Mouse (Mus musculus) layer of hippocampus, postnatal 14 days (tissue): Measurements from ENCODE around the gene Degs1. TPM values are rescaled to one million over a fixed set of nuclear protein-coding genes. Genes with fewer than 3 reads are reported as not detected.

Experiments
- DNase-seq, 2 experiments: peaks; one replicate each; pipeline ENCODE4 v3.0.0; 2021 to 2022; ENCODE audit warnings: low spot score in 2 of 2, mixed read lengths in 1 of 2
- total RNA-seq, 2 experiments: library from RNA; stranded (reverse); gene quantifications; 2 replicates each; pipeline ENCODE4 v1.2.3; 2021

Gene Degs1
- total RNA-seq, 2 experiments from 2014 or later = 80.8 to 93.6 TPM

DNA sequence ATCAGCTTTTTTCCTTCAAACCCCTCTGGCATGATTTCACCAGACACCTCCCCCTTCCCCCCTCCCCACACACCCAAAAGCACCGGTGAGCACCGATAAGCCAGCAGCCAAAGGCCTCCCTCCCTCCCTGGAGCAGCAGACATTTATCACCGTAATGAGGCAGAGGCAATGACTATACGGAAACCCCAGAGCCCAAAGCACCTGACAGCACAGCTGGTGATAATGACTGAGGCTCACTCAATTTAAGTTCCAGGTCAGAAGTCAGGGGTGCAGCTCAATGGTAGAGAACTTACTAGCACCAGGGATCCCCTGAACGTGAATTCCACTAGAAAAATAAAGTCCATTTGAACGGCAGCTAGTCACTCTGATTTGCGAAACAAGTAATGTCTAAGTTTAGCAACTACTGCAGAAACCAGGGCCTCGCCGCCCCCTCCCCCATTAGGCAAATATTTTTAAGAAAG is 1.3 kb downstream of the Degs1 start:
- no peak for DNase-seq

- DNase-seq = no peak
Measured at GRCm38 (mm10) chr1:182280577-182280976, 2.0 kb downstream of the Degs1 start.

- no peak for DNase-seq
Measured at GRCm38 (mm10) chr1:182280046-182280445, 2.6 kb downstream of the Degs1 start.

DNA sequence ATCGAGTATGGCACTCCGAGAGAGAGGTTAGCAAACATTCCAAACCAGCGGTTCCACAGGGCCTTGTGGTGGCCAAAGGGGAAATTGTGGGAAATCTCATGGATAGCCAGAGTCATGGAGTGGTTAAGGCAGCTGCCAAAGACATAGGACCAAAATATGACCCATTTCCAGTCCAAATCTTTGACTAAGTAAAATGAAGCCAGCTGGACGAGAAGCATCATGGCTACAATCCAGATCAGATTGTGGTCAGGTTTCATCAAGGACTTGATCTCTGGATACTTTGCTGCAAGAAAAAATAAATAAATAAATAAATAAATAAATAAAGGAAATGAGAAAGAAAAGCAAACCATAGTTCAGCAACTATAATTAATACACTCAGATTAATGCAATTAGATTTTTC is 3.2 kb downstream of the Degs1 start:
- DNase-seq = no peak

DNA sequence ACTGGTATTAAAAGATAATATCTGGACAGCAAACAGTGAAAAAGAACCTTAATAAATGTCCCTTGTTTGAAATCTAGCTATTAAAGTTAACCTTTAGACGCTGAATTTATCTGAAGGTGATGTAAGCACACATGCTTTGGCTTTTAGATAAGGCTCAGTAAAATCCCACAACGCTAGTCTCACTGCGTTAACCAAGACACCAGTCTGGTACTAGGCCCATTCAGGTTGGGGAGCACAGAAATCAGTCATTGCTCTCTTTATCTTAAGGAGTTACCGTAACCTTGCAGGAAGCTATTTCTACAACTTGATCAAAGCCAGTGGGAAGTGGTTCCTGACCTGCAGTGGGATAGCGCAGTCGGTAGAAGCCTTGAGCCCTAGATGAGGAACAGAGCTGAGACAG is 7.5 kb downstream of the Degs1 start:
- no peak for DNase-seq

DNA sequence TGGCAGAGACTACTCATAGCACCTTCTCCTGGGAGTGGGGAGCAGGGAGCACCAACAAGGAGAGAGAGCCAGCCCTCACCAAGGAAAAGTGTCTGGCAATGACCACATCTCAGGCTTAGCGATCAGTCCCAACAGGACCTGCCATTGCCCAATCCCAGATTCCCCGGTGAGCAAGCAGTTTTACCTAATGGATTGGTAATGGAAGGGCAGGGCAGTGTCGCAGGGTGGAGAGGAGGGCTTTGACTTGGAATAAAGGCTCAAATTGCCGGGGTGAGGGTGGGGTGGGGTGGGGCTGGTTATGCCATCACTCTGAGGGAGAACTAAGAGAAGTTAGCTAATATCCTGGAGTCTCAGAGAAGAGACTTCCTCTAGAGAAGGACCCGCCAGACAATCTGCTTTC is 11.0 kb downstream of the Degs1 start:
- no peak for DNase-seq

GRCm38 (mm10) chr1:182271130-182271529 is 11.5 kb downstream of the Degs1 start:
- no peak for DNase-seq

GRCm38 (mm10) chr1:182268317-182268716 is 14.3 kb downstream of the Degs1 start:
- DNase-seq = no peak

DNA sequence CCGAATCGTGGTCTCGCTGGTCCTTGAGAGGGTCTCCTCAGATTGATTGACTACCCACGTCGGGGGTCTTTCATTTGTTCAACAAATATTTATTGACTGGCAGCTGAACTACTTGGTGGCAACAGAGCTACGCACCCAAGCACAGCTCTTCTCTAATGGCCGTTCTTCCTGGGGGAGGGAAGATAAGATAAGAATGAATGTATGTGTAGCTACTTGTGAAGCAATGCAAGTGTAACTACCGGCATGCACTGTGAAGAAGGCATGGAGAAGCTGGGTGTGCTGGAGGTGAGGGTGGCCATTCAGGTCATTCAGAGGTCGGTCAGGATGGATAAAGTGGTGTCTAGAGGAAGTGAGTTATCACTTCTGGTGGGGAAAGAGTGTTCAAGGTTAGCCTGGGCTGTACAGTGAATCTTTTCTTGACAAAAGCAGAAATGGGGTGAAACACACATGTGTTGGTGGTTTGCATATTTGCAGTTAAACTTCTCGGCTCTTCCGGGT is 16.5 kb downstream of the Degs1 start:
- DNase-seq = no peak

GRCm38 (mm10) chr1:182256041-182256680 is 26.4 kb downstream of the Degs1 start:
- DNase-seq = no peak

DNA sequence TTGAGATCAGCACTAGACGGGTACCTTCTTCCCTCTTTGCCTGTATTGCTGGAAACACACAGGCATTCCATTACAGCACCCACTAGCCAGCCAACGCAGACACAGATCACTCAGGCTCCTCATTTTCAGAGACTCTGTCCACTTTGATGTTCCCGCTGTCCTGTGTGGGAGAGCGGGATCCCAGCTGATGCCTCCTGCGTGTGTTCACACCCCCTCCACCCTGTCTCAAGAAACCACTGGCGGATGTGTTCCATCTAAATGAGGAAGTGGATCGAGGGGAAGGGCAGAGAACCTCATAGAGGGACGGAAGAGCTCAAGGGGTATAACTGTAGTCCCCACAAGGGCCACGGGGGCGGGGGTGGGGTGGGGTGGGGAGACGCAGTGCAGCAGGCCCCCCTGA is 27.6 kb downstream of the Degs1 start:
- DNase-seq = no peak

- no peak for DNase-seq
Measured at GRCm38 (mm10) chr1:182254618-182255017, 28.0 kb downstream of the Degs1 start.

DNA sequence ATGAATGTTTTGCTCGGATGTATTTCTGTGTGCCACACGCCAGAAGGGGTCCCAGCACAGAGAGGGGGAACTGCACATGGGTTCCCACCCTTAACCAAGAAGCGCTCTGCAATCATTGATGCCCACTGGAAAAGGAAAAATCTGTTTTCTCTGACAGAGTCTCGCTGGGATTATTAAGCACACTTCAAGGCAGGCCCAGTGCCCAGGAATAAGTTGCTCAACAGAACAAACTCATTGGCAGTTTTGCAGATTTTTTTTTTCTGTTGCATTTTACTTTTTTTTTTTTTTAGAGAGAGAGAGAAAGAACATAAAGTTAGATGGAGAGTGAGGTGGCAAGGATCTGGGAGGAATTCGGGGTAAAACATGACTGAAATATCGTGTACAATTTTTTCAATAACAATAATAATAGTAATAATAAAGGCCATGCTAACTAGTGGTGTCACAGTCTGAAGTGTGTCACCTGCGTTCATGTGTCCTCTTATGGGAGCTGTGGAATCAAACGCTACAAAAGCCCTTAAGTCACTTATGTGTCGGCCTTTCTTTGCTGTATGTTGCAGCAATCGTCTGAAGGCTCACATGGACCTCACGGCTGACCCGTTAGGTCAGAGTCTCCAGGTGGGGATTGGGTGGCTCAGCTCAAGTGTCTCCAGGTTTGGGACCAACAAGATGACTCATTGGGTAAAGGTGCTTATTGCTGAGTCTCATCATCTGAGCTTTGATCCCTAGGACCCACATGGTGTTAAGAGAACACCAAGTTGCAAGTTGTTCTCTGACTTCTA is 28.7 kb downstream of the Degs1 start:
- no peak for DNase-seq

GRCm38 (mm10) chr1:182252534-182253171 is 30.0 kb downstream of the Degs1 start:
- peak in 1 of 2 experiments; percentile 5 for DNase-seq

GRCm38 (mm10) chr1:182250734-182251133 is 31.9 kb downstream of the Degs1 start:
- no peak for DNase-seq

GRCm38 (mm10) chr1:182249298-182249697 is 33.3 kb downstream of the Degs1 start:
- no peak for DNase-seq

- no peak for DNase-seq
Measured at GRCm38 (mm10) chr1:182245003-182245402, 37.6 kb downstream of the Degs1 start.

- no peak for DNase-seq
Measured at GRCm38 (mm10) chr1:182238056-182238703, 44.4 kb downstream of the Degs1 start.

GRCm38 (mm10) chr1:182237386-182237785 is 45.2 kb downstream of the Degs1 start:
- peak; percentile 36 to 59 for DNase-seq

GRCm38 (mm10) chr1:182235174-182235573 is 47.4 kb downstream of the Degs1 start:
- DNase-seq = no peak

- no peak for DNase-seq
Measured at GRCm38 (mm10) chr1:182229381-182229780, 53.2 kb downstream of the Degs1 start.
